Mouse (Mus musculus) embryonic facial prominence, embryonic 10.5 days (tissue): Measurements from ENCODE around the gene Kcnk5. TPM values are rescaled to one million over a fixed set of nuclear protein-coding genes. Genes with fewer than 3 reads are reported as not detected.

Source experiments
- DNase-seq: peaks from one replicate; pipeline ENCODE4 v3.0.0-alpha.2; 2017; ENCODE audit warnings: low spot score
- H3K27ac ChIP-seq: fragments of 300-500 bp; sonication (generic); replicated peaks from 2 replicates; pipeline ENCODE4 v1.5.1; 2016; ENCODE audit warnings: mild to moderate bottlenecking
- H3K27me3 ChIP-seq: fragments of 300-500 bp; sonication (generic); replicated peaks from 2 replicates; pipeline ENCODE4 v1.6.1; 2016; ENCODE audit warnings: low read depth, mild to moderate bottlenecking; ENCODE audit not compliant: poor library complexity, severe bottlenecking
- H3K36me3 ChIP-seq: fragments of 300-500 bp; sonication (generic); replicated peaks from 2 replicates; pipeline ENCODE4 v1.6.1; 2016; ENCODE audit warnings: mild to moderate bottlenecking, moderate library complexity
- H3K4me1 ChIP-seq: fragments of 300-500 bp; sonication (generic); 2 replicates; pipeline ENCODE4 v1.6.1; 2016
- H3K4me3 ChIP-seq: fragments of 300-500 bp; sonication (generic); 2 replicates; pipeline ENCODE4 v1.5.1; 2016; ENCODE audit warnings: mild to moderate bottlenecking, moderate library complexity
- H3K9me3 ChIP-seq: fragments of 300-500 bp; sonication (generic); 2 replicates; pipeline ENCODE4 v1.6.1; 2016; ENCODE audit warnings: mild to moderate bottlenecking
- WGBS: fragments of 180-500 bp; shearing (Covaris S2); methylation state at CpG from one replicate; pipeline ENCODE4 v1.1.7; 2016; 5-methylcytosine and 5-hydroxymethylcytosine counted together
- polyA plus RNA-seq: library from polyadenylated mRNA; unstranded; fragments of >200 nt; fragmentation: Nextera tagmentation; extraction: Ambion mirVana; gene quantifications from 2 replicates; pipeline ENCODE4 v1.2.1, GENCODE M21; 2016

The Kcnk5 gene
- polyA plus RNA-seq, 1 experiment from 2014 or later, result 9.3 TPM

- no peaks in the 10 kb centered on the region for H3K27me3 ChIP-seq
- no peak overlapping the region for H3K27ac ChIP-seq
- DNase-seq, result no peak
- no peak overlapping the region for H3K4me3 ChIP-seq
- no peaks in the 10 kb centered on the region for H3K36me3 ChIP-seq
- H3K9me3 ChIP-seq, result no peaks in the 10 kb centered on the region
- 83% methylated on average over 7 of the region's 7 CpGs for WGBS
- H3K4me1 ChIP-seq, result peaks cover 16% of the 10 kb centered on the region
Measured at GRCm38 (mm10) chr14:20216561-20217298, 35.1 kb upstream of the Kcnk5 start.

- Histone ChIP-seq H3K27me3 (no peaks in the 10 kb centered on the region), H3K9me3 (no peaks in the 10 kb centered on the region), H3K4me1 (peaks cover 12% of the 10 kb centered on the region), H3K27ac (no peak overlapping the region), H3K4me3 (no peak overlapping the region), H3K36me3 (no peaks in the 10 kb centered on the region)
- DNase-seq, result no peak
- WGBS, result 59% methylated on average over 5 of the region's 5 CpGs
Measured at GRCm38 (mm10) chr14:20215826-20216225, 34.2 kb upstream of the Kcnk5 start.

GRCm38 (mm10) chr14:20214125-20214524, 32.5 kb upstream of the Kcnk5 start:
- Histone ChIP-seq H3K4me1 (0 out of 2 replicates have a peak, but pooled peaks cover 3% of the 10 kb centered on the region), H3K27me3 (no peaks in the 10 kb centered on the region), H3K36me3 (no peaks in the 10 kb centered on the region), H3K4me3 (no peak overlapping the region), H3K9me3 (no peaks in the 10 kb centered on the region), H3K27ac (no peak overlapping the region)
- no peak for DNase-seq
- 88% methylated on average over 7 of the region's 7 CpGs for WGBS

GRCm38 (mm10) chr14:20211754-20212601, 30.4 kb upstream of the Kcnk5 start:
- Histone ChIP-seq H3K27me3 (no peaks in the 10 kb centered on the region), H3K36me3 (no peaks in the 10 kb centered on the region), H3K4me3 (no peak overlapping the region), H3K27ac (no peak overlapping the region), H3K9me3 (no peaks in the 10 kb centered on the region), H3K4me1 (peaks cover 9% of the 10 kb centered on the region)
- no peak for DNase-seq
- WGBS, result 61% methylated on average over 9 of the region's 9 CpGs

- Histone ChIP-seq H3K4me1 (peaks cover 9% of the 10 kb centered on the region), H3K36me3 (no peaks in the 10 kb centered on the region), H3K27ac (no peak overlapping the region), H3K9me3 (no peaks in the 10 kb centered on the region), H3K27me3 (no peaks in the 10 kb centered on the region), H3K4me3 (no peak overlapping the region)
- WGBS, result 86% methylated on average over 7 of the region's 7 CpGs
- DNase-seq, result no peak
Measured at GRCm38 (mm10) chr14:20209926-20210325, 28.3 kb upstream of the Kcnk5 start.

- Histone ChIP-seq H3K27me3 (no peaks in the 10 kb centered on the region), H3K27ac (no peak overlapping the region), H3K36me3 (no peaks in the 10 kb centered on the region), H3K9me3 (no peaks in the 10 kb centered on the region), H3K4me3 (no peak overlapping the region), H3K4me1 (peaks cover 9% of the 10 kb centered on the region)
- WGBS, result 26% methylated on average over 6 of the region's 6 CpGs
- DNase-seq, result peak; percentile 26
Measured at GRCm38 (mm10) chr14:20208435-20208834, 26.8 kb upstream of the Kcnk5 start.

- H3K4me1 ChIP-seq, result peaks cover 16% of the 10 kb centered on the region
- no peaks in the 10 kb centered on the region for H3K27me3 ChIP-seq
- DNase-seq, result no peak
- no peaks in the 10 kb centered on the region for H3K36me3 ChIP-seq
- 86% methylated on average over 4 of the region's 4 CpGs for WGBS
- no peak overlapping the region for H3K27ac ChIP-seq
- no peak overlapping the region for H3K4me3 ChIP-seq
- no peaks in the 10 kb centered on the region for H3K9me3 ChIP-seq
Measured at GRCm38 (mm10) chr14:20205747-20206146, 24.1 kb upstream of the Kcnk5 start.

- H3K4me1 ChIP-seq, result peaks cover 12% of the 10 kb centered on the region
- H3K27me3 ChIP-seq, result no peaks in the 10 kb centered on the region
- WGBS, result 60% methylated on average over 4 of the region's 4 CpGs
- H3K36me3 ChIP-seq, result no peaks in the 10 kb centered on the region
- no peak for DNase-seq
- H3K9me3 ChIP-seq, result no peaks in the 10 kb centered on the region
- H3K27ac ChIP-seq, result no peak overlapping the region
- no peak overlapping the region for H3K4me3 ChIP-seq
Measured at GRCm38 (mm10) chr14:20203301-20203700, 21.7 kb upstream of the Kcnk5 start.

GRCm38 (mm10) chr14:20202655-20203181, 21.1 kb upstream of the Kcnk5 start:
- Histone ChIP-seq H3K27me3 (no peaks in the 10 kb centered on the region), H3K9me3 (no peaks in the 10 kb centered on the region)
- WGBS, result 90% methylated on average over 5 of the region's 5 CpGs

GRCm38 (mm10) chr14:20201066-20201683, 19.6 kb upstream of the Kcnk5 start:
- no peaks in the 10 kb centered on the region for H3K36me3 ChIP-seq
- no peak overlapping the region for H3K4me3 ChIP-seq
- H3K27me3 ChIP-seq, result no peaks in the 10 kb centered on the region
- no peaks in the 10 kb centered on the region for H3K9me3 ChIP-seq
- no peak overlapping the region for H3K27ac ChIP-seq
- DNase-seq, result no peak
- 57% methylated on average over 8 of the region's 8 CpGs for WGBS
- H3K4me1 ChIP-seq, result 0 out of 2 replicates have a peak, but pooled peaks cover 7% of the 10 kb centered on the region

More at GRCm38 (mm10) chr14:20202655-20203181, 21.1 kb upstream of the Kcnk5 start:
- no peak overlapping the region for H3K27ac ChIP-seq
- no peak for DNase-seq
- H3K4me3 ChIP-seq, result no peak overlapping the region
- no peaks in the 10 kb centered on the region for H3K36me3 ChIP-seq
- 0 out of 2 replicates have a peak, but pooled peaks cover 7% of the 10 kb centered on the region for H3K4me1 ChIP-seq

- DNase-seq, result no peak
- H3K27me3 ChIP-seq, result no peaks in the 10 kb centered on the region
- no peaks in the 10 kb centered on the region for H3K36me3 ChIP-seq
- H3K27ac ChIP-seq, result no peak overlapping the region
- H3K4me3 ChIP-seq, result no peak overlapping the region
- WGBS, result 64% methylated on average over 4 of the region's 4 CpGs
- no peaks in the 10 kb centered on the region for H3K9me3 ChIP-seq
- no peaks in the 10 kb centered on the region for H3K4me1 ChIP-seq
Measured at GRCm38 (mm10) chr14:20193103-20193715, 11.6 kb upstream of the Kcnk5 start.

- Histone ChIP-seq H3K36me3 (no peaks in the 10 kb centered on the region), H3K27ac (no peak overlapping the region), H3K4me3 (no peak overlapping the region), H3K27me3 (no peaks in the 10 kb centered on the region), H3K4me1 (no peaks in the 10 kb centered on the region), H3K9me3 (no peaks in the 10 kb centered on the region)
- WGBS, result 81% methylated on average over 5 of the region's 5 CpGs
- DNase-seq, result no peak
Measured at GRCm38 (mm10) chr14:20191136-20191735, 9.6 kb upstream of the Kcnk5 start.
